Mouse (Mus musculus): ENCODE results near the gene Tnip3. TPM values are rescaled to one million over a fixed set of nuclear protein-coding genes. Genes with fewer than 3 reads are reported as not detected.

Gene Tnip3
- polyA plus RNA-seq, 1 experiment from 2014 or later: 0.16 TPM

DNA sequence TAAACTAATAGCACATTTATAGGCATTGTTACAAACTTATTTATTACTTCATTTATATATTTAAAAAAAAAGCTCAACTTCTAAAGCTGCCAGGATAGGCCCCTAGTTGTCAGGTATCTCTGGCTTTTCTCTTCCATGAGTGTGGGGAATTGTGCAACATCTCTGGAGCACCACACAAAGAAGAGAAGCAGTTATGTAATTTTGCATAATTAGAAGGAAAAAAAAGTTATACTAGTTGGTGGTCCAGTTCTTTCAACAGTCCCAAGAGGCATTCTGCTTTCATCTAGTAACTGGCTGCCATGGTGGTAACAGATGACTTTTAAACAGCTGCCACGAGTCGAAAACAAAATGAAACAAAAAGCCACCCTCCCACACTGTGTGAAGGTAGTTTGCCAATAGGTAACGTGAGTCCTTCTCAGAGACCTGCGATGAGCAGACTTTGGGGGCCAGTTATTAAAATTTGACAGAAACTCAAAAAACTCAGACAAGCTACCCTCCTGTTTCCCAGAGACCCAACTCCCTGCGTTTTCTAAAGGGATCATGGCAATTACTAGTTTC, 12.3 kb downstream of the Tnip3 start:
- 75% methylated on average over 5 of the region's 5 CpGs for WGBS
- Histone ChIP-seq H3K4me2 (no peak overlapping the region), H3K4me1 (replicated peaks; ENCODE audit: control insufficient read depth, insufficient read depth, low read length) (no peaks in the 10 kb centered on the region), H3K9ac (ENCODE audit: low read depth, low read length) (no peak overlapping the region), H3K9me3 (ENCODE audit: control insufficient read depth, low read length) (no peaks in the 10 kb centered on the region), H3K36me3 (ENCODE audit: control insufficient read depth, insufficient read depth, low read length) (no peaks in the 10 kb centered on the region), H3K27ac (ENCODE audit: low read depth, low read length) (no peak overlapping the region), H3K27me3 (replicated peaks; ENCODE audit: control insufficient read depth, insufficient read depth, low read length) (no peaks in the 10 kb centered on the region), H3K4me3 (ENCODE audit: low read depth, low read length) (no peak overlapping the region)
- no peak for ATAC-seq (replicated peaks; ENCODE audit: low FRiP score)
- DNase-seq (ENCODE audit: low spot score): no peak

DNA sequence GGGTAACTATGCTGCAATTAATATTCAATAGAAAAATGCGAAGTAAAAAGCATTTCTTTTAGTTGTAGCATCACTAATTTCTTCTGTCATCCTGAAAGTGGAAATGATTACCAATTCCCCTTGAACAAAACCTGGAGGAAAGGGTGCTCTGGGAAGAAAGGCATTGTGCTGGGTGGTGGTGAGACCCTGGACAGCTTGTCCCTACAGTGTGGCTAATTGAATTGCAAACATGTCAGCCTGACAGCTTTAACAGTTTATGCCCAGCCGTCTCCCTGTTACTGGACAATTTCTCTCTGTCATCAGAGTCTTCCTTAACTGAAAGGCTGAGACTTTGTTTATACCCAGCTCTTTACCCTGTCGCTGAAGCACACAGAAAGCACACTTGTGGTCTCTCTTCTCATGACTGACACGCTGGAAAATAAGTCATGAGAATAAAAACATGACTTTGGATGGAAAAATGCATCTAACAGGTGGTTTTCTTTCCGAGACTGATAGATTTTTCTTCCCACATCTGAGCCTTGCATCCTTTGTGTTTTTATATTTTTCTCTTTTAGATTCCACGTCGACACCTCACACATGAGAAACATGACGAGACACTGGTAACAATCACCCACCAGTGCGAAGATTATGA, 13.0 kb downstream of the Tnip3 start:
- Histone ChIP-seq H3K27me3 (replicated peaks; ENCODE audit: control insufficient read depth, insufficient read depth, low read length) (no peaks in the 10 kb centered on the region), H3K9me3 (ENCODE audit: control insufficient read depth, low read length) (no peaks in the 10 kb centered on the region), H3K9ac (ENCODE audit: low read depth, low read length) (no peak overlapping the region), H3K4me3 (ENCODE audit: low read depth, low read length) (no peak overlapping the region), H3K36me3 (ENCODE audit: control insufficient read depth, insufficient read depth, low read length) (no peaks in the 10 kb centered on the region), H3K4me2 (no peak overlapping the region), H3K4me1 (replicated peaks; ENCODE audit: control insufficient read depth, insufficient read depth, low read length) (no peaks in the 10 kb centered on the region), H3K27ac (ENCODE audit: low read depth, low read length) (no peak overlapping the region)
- DNase-seq (ENCODE audit: low spot score) (no peak), ATAC-seq (replicated peaks; ENCODE audit: low FRiP score) (no peak)
- 72% methylated on average over 9 of the region's 9 CpGs for WGBS

DNA sequence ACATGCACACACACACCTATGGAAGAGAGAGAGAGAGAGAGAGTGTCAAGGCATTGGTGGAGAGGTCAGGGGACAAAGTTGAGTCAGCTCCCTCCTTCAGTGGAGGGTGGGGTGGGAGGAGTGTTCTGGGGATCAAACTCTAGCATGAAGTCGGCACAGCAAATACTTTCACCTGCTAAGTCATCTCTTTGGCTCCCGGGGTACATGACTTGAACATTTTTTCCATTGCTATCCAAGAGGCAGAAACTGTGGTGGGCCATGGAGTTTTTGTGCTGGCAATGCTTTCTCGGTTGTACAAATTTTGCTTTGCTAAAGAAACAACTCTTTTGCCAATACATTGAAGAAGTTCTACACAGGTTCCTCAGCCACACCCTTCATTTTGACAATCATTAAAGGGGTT, 13.8 kb downstream of the Tnip3 start:
- H3K4me2 ChIP-seq: no peak overlapping the region
- no peak overlapping the region for H3K4me3 ChIP-seq (ENCODE audit: low read depth, low read length)
- WGBS: 70% methylated on average over 3 of the region's 3 CpGs
- H3K27ac ChIP-seq (ENCODE audit: low read depth, low read length): no peak overlapping the region
- no peak overlapping the region for H3K9ac ChIP-seq (ENCODE audit: low read depth, low read length)
- H3K27me3 ChIP-seq (replicated peaks; ENCODE audit: control insufficient read depth, insufficient read depth, low read length): no peaks in the 10 kb centered on the region
- DNase-seq (ENCODE audit: low spot score) (no peak), ATAC-seq (replicated peaks; ENCODE audit: low FRiP score) (no peak)
- no peaks in the 10 kb centered on the region for H3K4me1 ChIP-seq (replicated peaks; ENCODE audit: control insufficient read depth, insufficient read depth, low read length)
- H3K36me3 ChIP-seq (ENCODE audit: control insufficient read depth, insufficient read depth, low read length): no peaks in the 10 kb centered on the region
- no peaks in the 10 kb centered on the region for H3K9me3 ChIP-seq (ENCODE audit: control insufficient read depth, low read length)

DNA sequence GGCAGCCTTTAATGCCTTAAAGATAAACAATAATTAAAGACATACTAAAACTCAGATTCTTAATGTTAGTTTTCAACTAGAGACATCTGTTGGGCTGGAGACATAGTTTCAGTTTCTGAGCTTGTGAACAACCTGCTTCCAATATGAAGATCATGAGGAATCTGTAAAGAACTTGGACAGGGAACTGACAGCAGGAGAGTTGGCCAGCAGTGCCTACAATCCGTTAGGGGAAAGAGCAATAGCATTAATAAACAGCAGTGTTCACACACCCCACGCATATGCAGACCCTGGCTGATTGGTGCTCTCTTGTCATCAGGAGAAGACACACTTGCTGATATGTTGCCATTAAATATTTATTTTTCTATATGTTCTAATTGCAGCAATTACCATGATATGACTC, 15.0 kb downstream of the Tnip3 start:
- Histone ChIP-seq H3K27me3 (replicated peaks; ENCODE audit: control insufficient read depth, insufficient read depth, low read length) (no peaks in the 10 kb centered on the region), H3K4me2 (no peak overlapping the region), H3K9me3 (ENCODE audit: control insufficient read depth, low read length) (no peaks in the 10 kb centered on the region), H3K4me3 (ENCODE audit: low read depth, low read length) (no peak overlapping the region), H3K9ac (ENCODE audit: low read depth, low read length) (no peak overlapping the region), H3K4me1 (replicated peaks; ENCODE audit: control insufficient read depth, insufficient read depth, low read length) (no peaks in the 10 kb centered on the region), H3K27ac (ENCODE audit: low read depth, low read length) (no peak overlapping the region), H3K36me3 (ENCODE audit: control insufficient read depth, insufficient read depth, low read length) (no peaks in the 10 kb centered on the region)
- WGBS: 63% methylated on average over 2 of the region's 2 CpGs
- DNase-seq (ENCODE audit: low spot score) (no peak), ATAC-seq (replicated peaks; ENCODE audit: low FRiP score) (no peak)

DNA sequence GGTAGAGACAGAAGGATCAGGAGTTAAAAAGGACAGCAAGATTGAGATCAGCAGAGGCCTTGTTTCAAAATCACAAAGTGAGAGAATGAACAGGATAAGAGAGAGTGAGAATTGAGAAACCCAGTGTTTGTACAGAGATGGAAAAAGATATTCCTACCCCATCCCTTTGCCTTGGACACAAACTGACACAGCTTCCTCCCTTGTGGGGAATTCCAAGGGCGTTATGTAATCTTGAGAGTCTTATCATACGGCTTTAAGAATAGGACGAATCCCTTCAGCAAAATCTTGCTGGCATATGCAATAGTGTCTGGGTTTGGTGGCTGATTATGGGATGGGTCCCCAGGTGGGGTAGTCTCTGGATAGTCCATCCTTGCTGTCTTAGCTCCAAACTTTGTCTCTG, 16.0 kb downstream of the Tnip3 start:
- no peak overlapping the region for H3K9ac ChIP-seq (ENCODE audit: low read depth, low read length)
- ATAC-seq (replicated peaks; ENCODE audit: low FRiP score) (no peak), DNase-seq (ENCODE audit: low spot score) (no peak)
- no peaks in the 10 kb centered on the region for H3K27me3 ChIP-seq (replicated peaks; ENCODE audit: control insufficient read depth, insufficient read depth, low read length)
- no peaks in the 10 kb centered on the region for H3K36me3 ChIP-seq (ENCODE audit: control insufficient read depth, insufficient read depth, low read length)
- no peaks in the 10 kb centered on the region for H3K9me3 ChIP-seq (ENCODE audit: control insufficient read depth, low read length)
- WGBS: 62% methylated on average over 3 of the region's 3 CpGs
- no peak overlapping the region for H3K27ac ChIP-seq (ENCODE audit: low read depth, low read length)
- no peak overlapping the region for H3K4me2 ChIP-seq
- no peaks in the 10 kb centered on the region for H3K4me1 ChIP-seq (replicated peaks; ENCODE audit: control insufficient read depth, insufficient read depth, low read length)
- no peak overlapping the region for H3K4me3 ChIP-seq (ENCODE audit: low read depth, low read length)

DNA sequence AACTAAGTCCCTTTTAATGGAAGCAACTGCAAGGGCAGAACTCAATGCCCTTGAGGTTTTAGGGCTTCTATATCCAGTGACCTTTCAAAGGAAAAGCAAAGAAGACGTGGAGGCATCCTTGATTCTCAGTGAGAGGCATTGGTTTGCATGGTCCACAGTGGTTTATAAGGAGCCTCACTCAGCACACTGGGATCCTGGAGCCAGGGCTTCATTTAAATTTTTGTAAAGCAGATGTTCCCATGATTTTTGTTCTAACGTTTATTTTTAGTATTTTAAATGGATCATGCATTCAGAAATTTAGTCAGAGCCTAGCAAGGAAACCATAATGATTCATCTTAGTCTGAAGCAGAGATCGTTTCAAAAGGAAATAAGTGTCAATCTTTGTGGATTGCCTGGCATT, 17.3 kb downstream of the Tnip3 start:
- Histone ChIP-seq H3K36me3 (ENCODE audit: control insufficient read depth, insufficient read depth, low read length) (no peaks in the 10 kb centered on the region), H3K9me3 (ENCODE audit: control insufficient read depth, low read length) (no peaks in the 10 kb centered on the region), H3K4me2 (no peak overlapping the region), H3K27me3 (replicated peaks; ENCODE audit: control insufficient read depth, insufficient read depth, low read length) (no peaks in the 10 kb centered on the region), H3K27ac (ENCODE audit: low read depth, low read length) (no peak overlapping the region), H3K4me1 (replicated peaks; ENCODE audit: control insufficient read depth, insufficient read depth, low read length) (no peaks in the 10 kb centered on the region), H3K4me3 (ENCODE audit: low read depth, low read length) (no peak overlapping the region), H3K9ac (ENCODE audit: low read depth, low read length) (no peak overlapping the region)
- DNase-seq (ENCODE audit: low spot score) (no peak), ATAC-seq (replicated peaks; ENCODE audit: low FRiP score) (no peak)
- 53% methylated on average over 3 of the region's 3 CpGs for WGBS

DNA sequence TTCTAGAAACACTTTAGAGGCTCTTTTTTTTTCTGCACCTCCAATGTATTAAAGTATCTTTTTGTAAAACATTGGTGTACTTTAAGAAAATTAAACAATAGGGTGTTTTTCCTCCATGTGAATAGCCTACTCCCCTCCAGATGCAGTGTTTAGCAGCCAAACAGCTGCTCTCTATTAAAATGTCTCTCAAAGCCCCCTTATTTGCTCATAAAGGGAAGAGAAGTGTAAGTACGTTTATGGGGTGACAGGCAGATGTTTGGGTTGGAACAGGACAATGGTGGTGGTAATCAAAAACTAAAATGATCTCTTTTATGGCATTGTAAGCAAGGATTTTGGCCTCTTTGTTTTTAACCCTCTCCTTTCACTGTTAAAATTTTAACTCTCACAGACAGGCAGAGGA, 17.8 kb downstream of the Tnip3 start:
- Histone ChIP-seq H3K36me3 (ENCODE audit: control insufficient read depth, insufficient read depth, low read length) (no peaks in the 10 kb centered on the region), H3K27ac (ENCODE audit: low read depth, low read length) (no peak overlapping the region), H3K27me3 (replicated peaks; ENCODE audit: control insufficient read depth, insufficient read depth, low read length) (no peaks in the 10 kb centered on the region), H3K4me3 (ENCODE audit: low read depth, low read length) (no peak overlapping the region), H3K9me3 (ENCODE audit: control insufficient read depth, low read length) (no peaks in the 10 kb centered on the region), H3K4me1 (replicated peaks; ENCODE audit: control insufficient read depth, insufficient read depth, low read length) (no peaks in the 10 kb centered on the region), H3K4me2 (no peak overlapping the region), H3K9ac (ENCODE audit: low read depth, low read length) (no peak overlapping the region)
- no peak for DNase-seq (ENCODE audit: low spot score)
- ATAC-seq (replicated peaks; ENCODE audit: low FRiP score): no peak
- 53% methylated on average over 1 of the region's 1 CpGs for WGBS

DNA sequence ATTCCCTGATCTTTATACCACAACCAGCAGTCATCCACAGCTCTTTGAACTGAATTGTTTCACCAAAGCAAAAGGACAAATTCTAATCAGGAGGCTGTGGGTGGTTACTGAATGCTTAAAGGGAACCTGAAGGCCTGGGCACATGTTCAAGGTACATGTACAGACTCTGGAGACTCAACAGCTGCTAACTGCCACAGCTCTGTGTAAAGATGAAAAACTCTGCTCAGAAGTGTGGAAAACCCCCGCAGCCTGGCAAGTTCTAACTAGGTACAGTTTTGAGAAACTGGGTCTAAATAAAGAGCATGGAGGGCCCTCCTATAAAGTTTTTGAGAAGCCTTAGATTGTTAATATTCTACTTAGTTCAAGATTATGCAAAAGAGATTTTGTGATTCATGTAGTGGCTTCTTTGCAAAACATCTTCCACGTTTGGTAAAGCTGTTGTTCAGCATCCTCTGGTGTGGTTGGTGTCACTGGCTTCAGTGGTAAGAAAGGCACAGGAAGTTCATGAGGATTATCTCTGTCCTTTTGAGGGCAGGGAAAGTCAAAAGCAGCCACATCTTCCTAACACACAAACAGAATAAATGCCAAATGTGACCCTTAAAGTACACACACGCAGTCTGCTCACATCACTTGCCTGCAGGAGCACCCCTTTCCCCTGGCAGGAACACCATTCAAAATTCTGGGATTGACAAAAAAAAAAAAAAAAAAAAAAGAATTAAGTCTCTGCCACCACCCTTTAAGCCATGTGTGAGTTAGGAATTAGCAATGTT, 39.0 kb downstream of the Tnip3 start:
- Histone ChIP-seq H3K27me3 (replicated peaks; ENCODE audit: control insufficient read depth, insufficient read depth, low read length) (no peaks in the 10 kb centered on the region), H3K4me1 (replicated peaks; ENCODE audit: control insufficient read depth, insufficient read depth, low read length) (no peaks in the 10 kb centered on the region), H3K9ac (ENCODE audit: low read depth, low read length) (no peak overlapping the region), H3K9me3 (ENCODE audit: control insufficient read depth, low read length) (no peaks in the 10 kb centered on the region), H3K4me2 (no peak overlapping the region), H3K36me3 (ENCODE audit: control insufficient read depth, insufficient read depth, low read length) (no peaks in the 10 kb centered on the region), H3K27ac (ENCODE audit: low read depth, low read length) (no peak overlapping the region), H3K4me3 (ENCODE audit: low read depth, low read length) (no peak overlapping the region)
- ATAC-seq (replicated peaks; ENCODE audit: low FRiP score) (no peak), DNase-seq (ENCODE audit: low spot score) (no peak)
- 60% methylated on average over 3 of the region's 3 CpGs for WGBS

DNA sequence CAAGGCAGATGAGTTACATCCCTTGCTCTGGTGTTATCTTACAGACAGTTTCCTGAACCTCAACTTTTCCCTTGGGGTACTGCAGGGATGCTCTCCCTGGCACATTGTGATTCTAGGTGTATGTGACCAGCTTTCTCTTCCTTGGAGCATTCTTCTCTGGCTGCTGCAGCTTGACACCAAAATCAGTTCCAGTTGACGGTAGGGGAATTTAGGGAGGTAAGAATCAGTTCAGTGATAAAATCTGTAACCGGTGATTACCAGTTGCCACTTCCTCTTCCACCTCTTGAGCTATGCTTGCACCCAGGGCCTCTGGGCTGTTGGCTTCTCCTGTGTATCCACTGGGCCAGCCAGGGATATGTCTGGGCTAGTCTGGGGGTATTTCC, 39.5 kb downstream of the Tnip3 start:
- Histone ChIP-seq H3K27ac (ENCODE audit: low read depth, low read length) (no peak overlapping the region), H3K9me3 (ENCODE audit: control insufficient read depth, low read length) (no peaks in the 10 kb centered on the region), H3K4me3 (ENCODE audit: low read depth, low read length) (no peak overlapping the region), H3K9ac (ENCODE audit: low read depth, low read length) (no peak overlapping the region), H3K36me3 (ENCODE audit: control insufficient read depth, insufficient read depth, low read length) (no peaks in the 10 kb centered on the region), H3K27me3 (replicated peaks; ENCODE audit: control insufficient read depth, insufficient read depth, low read length) (no peaks in the 10 kb centered on the region), H3K4me2 (no peak overlapping the region), H3K4me1 (replicated peaks; ENCODE audit: control insufficient read depth, insufficient read depth, low read length) (no peaks in the 10 kb centered on the region)
- WGBS: 35% methylated on average over 2 of the region's 2 CpGs
- ATAC-seq (replicated peaks; ENCODE audit: low FRiP score) (no peak), DNase-seq (ENCODE audit: low spot score) (no peak)

Measured in liver, embryonic 11.5 days (tissue).